Mouse (Mus musculus) NIH3T3 (cell line): ENCODE measurements around the gene Smim13.
A peak's percentile ranks its signal among the peaks of the same experiment; 100 is the strongest.

Source experiments
- DNase-seq: peaks from one replicate; pipeline ENCODE4 v3.0.0-alpha.2; 2012; ENCODE audit warnings: low read depth

Smim13 gene

GRCm38 (mm10) chr13:41291466-41291974, 41.9 kb downstream of the Smim13 start:
- no peak for DNase-seq

DNA sequence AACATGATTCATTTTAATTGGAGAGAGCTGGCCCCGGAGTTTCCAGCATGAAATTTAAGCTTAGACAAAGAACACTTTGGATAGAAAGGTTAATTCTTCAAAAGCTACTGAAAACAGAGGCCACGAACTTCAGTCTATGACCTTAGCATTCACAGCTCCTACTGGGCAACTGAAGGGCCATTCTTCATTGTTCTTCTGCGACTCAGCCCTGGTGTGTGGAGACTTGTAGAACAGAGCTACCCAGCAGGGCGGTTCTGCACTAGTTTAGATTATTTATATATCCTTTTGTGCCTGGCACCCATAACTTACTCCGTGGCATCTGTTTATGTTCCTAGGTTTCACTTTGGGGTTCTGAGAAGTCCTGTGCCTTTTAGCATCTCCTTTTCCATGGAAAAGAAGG, 44.0 kb downstream of the Smim13 start:
- no peak for DNase-seq

DNA sequence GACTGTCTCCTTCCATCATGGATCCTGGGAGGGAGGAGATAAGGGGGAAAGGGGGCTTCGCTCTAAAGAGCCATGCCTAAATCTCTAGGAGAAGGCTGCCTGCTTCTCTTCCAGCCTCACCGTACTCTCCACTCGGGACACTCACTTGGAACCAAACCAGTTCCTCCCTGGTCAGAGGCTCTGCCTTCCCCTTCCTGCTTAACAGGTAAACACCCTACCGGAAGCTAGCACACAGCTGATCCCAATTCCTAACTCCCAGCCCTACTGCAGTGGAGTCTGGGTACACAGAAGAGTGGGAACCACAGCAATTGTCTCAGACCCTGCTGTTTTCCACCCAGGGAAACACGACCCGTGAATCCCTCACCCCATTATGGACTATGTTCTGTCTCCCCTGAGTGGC, 46.2 kb downstream of the Smim13 start:
- DNase-seq: no peak

DNA sequence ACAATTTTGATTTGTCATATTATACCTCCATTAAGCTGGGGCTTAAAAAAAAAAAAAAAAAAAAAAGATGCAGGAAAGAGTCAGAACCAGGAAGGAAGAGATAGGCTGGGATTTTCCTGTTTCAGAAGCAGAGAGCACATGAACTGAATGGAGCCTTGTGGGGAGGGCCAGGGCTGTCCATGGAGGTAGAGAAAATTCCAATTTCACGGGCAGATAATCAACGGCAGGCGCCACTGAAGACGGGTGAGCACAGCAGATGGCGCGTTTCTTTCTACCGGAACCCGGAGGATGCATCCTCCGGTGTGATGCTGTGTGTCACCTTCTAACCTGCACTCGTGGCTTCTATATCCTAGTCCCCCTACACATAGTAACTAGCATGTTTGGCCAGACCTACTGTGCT, 46.8 kb downstream of the Smim13 start:
- no peak for DNase-seq

- peak; percentile 17 for DNase-seq
These were observed 48.9 kb downstream of the Smim13 start for GRCm38 (mm10) chr13:41298533-41298932.

DNA sequence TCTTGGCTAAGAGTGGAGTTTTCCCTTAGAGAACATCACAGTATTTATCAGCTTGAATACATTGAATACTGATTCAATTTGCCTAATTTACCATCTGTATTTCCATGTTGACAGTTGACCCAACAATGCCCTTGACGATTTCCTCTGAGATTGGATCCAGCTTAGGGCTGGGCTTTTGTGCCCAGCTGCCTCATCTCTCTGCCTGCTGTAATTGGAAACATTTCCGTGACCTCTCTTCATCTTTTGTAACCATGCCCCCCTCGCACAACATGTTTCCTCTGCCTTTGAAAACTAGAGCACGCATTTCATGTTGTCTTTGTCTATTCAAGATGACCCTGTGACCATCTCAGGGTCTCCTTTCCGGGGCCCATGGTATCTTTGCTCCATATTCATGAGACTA, 49.4 kb downstream of the Smim13 start:
- DNase-seq: no peak

DNA sequence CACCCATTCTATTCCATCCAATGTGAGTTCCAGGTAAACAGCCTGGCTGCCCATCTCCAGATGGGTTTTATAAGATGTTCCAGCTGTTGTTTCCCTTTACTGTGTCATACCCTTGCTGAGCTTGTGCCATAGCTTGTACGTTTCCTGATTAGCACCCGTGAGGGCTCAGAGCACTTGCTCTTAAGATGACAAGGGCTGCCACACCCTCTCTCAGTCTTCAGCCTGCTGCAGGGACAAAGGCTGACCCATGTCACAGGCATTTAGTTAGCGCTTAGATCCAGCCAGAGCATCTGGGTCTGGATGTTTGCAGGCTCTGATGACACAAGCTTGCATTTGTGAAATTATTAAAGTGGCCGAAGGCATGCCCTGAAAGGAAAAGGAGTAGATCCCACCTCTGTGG, 50.4 kb downstream of the Smim13 start:
- no peak for DNase-seq

DNA sequence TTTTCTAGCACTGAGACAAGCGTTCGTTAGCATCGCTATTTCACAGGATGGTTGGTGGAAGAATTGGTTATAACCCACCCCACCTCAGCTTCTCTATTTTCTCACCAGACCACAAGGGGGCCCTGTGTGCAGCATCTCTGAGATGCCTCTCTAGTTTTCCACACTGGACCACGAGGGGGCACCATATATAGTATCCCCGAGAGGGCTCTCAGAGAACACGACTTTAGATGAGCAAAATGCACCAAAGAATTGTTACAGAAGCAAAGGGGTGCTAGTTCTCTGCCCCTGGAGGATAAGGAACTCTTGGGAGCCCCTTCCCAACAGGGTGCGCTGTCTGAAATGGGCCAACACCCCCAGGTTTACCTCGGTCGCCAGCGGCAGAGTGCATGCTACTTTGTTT, 53.1 kb downstream of the Smim13 start:
- DNase-seq: peak; percentile 79

DNA sequence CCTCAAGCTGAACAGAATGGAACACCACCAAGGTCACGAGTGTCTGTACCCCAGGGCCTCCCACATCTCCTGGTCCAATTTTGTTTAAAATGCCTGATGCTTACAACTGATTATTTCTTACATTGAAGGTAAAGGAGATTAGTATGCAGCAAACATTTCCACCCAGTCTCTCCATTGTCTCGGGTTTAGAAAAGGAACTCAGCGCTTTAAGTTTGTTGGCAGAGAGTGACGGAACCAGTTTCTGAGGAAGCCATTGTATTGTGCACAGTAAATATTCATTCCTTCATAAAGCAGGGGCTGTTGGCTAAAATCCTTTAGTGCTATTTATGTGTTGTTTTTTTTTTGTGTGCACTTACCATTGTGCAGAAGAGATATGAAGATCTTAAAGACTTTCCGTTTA, 71.1 kb downstream of the Smim13 start:
- DNase-seq: no peak

- peak; percentile 82 for DNase-seq
These were observed 71.8 kb downstream of the Smim13 start for GRCm38 (mm10) chr13:41321433-41321832.

DNA sequence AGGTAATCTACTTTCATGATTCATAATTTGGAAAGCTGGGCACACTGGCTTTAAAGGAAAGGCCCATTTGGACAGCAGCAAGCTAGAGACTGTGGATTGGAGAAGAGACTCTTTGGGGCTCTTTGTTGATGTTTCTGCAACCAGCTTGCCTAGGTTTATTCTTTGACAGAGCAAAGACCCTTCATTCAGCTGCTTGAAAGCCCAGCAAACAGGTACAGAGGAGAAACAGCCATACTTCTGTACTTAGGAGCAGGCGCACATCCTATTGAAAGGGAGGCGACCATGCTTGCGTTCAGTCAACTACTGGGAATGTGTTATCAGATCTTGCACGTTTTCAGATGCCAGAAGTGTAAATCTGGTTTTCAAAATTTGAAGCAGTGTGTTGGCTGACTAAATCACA, 75.0 kb downstream of the Smim13 start:
- DNase-seq: no peak

DNA sequence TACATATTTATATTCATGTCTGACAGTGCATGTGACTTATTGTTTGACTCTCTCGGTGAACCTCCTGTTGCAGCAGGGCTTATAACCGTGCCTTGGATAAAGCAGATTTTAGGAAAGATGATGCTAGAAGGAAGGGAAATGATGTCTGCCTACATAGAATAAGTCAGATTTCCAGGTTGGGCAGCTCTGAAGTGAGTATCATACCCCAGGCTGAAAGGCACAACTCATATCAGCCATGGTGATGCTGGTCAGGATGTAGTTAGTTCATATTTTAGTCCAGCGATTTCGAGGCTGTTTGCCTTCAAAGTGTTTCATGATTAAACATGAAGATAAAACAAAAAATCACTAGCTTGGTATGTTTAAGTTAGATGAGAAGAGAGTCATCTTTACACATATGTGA, 75.7 kb downstream of the Smim13 start:
- DNase-seq: no peak

DNA sequence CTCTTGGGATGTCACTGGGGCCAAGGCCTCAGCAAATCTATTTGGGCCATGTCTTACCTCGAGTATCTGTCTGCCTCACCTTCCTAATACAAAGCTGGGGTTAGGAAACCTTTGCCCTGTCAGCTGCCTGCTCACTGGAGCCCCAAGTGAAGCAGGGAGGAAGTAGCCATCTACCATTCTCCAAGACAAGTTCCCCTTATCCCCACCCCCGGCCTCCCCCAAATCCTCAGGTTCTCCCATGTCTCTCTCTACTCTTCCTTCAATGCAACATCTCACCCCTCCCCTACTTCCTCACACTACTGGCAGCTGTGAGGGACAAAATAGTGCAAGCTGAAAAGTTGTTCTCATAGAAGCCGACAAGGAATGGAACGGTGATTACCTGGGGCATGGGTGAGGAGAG, 76.5 kb downstream of the Smim13 start:
- no peak for DNase-seq
